Mouse (Mus musculus) thymus, adult 2 months (tissue): ENCODE data around the gene Pkdcc.

Experiments used
- CTCF ChIP-seq: fragments of 200-500 bp; IDR thresholded peaks from 2 replicates; pipeline ENCODE4 v1.5.1; 2012; ENCODE audit warnings: mild to moderate bottlenecking, control low read depth, low read length, moderate library complexity, borderline replicate concordance; ENCODE audit not compliant: control insufficient read depth, poor library complexity, insufficient read depth; ENCODE audit errors: extremely low read depth
- POLR2A ChIP-seq: fragments of 200-500 bp; IDR thresholded peaks from 2 replicates; pipeline ENCODE4 v1.6.1; 2012; ENCODE audit warnings: mild to moderate bottlenecking, low read length, control low read depth, moderate library complexity; ENCODE audit not compliant: control insufficient read depth, poor library complexity, insufficient read depth; ENCODE audit errors: extremely low read depth

GRCm38 (mm10) chr17:83253051-83253649 is 38.1 kb downstream of the Pkdcc start:
- TF ChIP-seq CTCF (no peak), POLR2A (no peak)
